Mouse (Mus musculus): ENCODE results near the gene Zbtb46. TPM values are rescaled to one million over a fixed set of nuclear protein-coding genes. Genes with fewer than 3 reads are reported as not detected.

The Zbtb46 gene
- polyA plus RNA-seq, 1 experiment from 2014 or later = 28.0 TPM

- Histone ChIP-seq H3K9ac (no peak overlapping the region), H3K9me3 (replicated peaks) (no peaks in the 10 kb centered on the region), H3K4me1 (no peaks in the 10 kb centered on the region; the same call in 1 of the 2 replicates), H3K4me3 (replicated peaks) (no peak overlapping the region), H3K36me3 (peaks cover 45% of the 10 kb centered on the region), H3K27me3 (no peaks in the 10 kb centered on the region), H3K27ac (no peak overlapping the region), H3K4me2 (no peak overlapping the region)
- WGBS = 70% methylated on average over 2 of the region's 2 CpGs
- ATAC-seq (replicated peaks; ENCODE audit: low FRiP score) = no peak
Measured at GRCm38 (mm10) chr2:181377230-181377629, 82.0 kb downstream of the Zbtb46 start.

GRCm38 (mm10) chr2:181375787-181376186 is 83.4 kb downstream of the Zbtb46 start:
- Histone ChIP-seq H3K9ac (no peak overlapping the region), H3K4me1 (no peaks in the 10 kb centered on the region; the same call in 1 of the 2 replicates), H3K27me3 (no peaks in the 10 kb centered on the region), H3K27ac (no peak overlapping the region), H3K4me2 (no peak overlapping the region), H3K4me3 (replicated peaks) (no peak overlapping the region), H3K36me3 (peaks cover 41% of the 10 kb centered on the region), H3K9me3 (replicated peaks) (no peaks in the 10 kb centered on the region)
- 94% methylated on average over 2 of the region's 2 CpGs for WGBS
- no peak for ATAC-seq (replicated peaks; ENCODE audit: low FRiP score)

GRCm38 (mm10) chr2:181370001-181370400 is 89.2 kb downstream of the Zbtb46 start:
- Histone ChIP-seq H3K9me3 (replicated peaks) (no peaks in the 10 kb centered on the region), H3K4me2 (no peak overlapping the region), H3K4me1 (peaks cover 24% of the 10 kb centered on the region), H3K27ac (no peak overlapping the region), H3K9ac (no peak overlapping the region), H3K36me3 (peaks cover 36% of the 10 kb centered on the region), H3K27me3 (no peaks in the 10 kb centered on the region), H3K4me3 (replicated peaks) (no peak overlapping the region)
- ATAC-seq (replicated peaks; ENCODE audit: low FRiP score) = no peak
- 93% methylated on average over 5 of the region's 5 CpGs for WGBS

GRCm38 (mm10) chr2:181365655-181366075 is 93.6 kb downstream of the Zbtb46 start:
- H3K9me3 ChIP-seq (replicated peaks) = no peaks in the 10 kb centered on the region
- H3K4me3 ChIP-seq (replicated peaks) = peak overlapping the region; percentile 92
- H3K9ac ChIP-seq = peak overlapping the region; percentile 91
- under 1% methylated on average over 20 of the region's 20 CpGs for WGBS
- peaks cover 53% of the 10 kb centered on the region for H3K36me3 ChIP-seq
- H3K27me3 ChIP-seq = no peaks in the 10 kb centered on the region
- peak overlapping the region; percentile 92 for H3K4me2 ChIP-seq
- peaks cover 32% of the 10 kb centered on the region for H3K4me1 ChIP-seq
- peak overlapping the region; percentile 96 for H3K27ac ChIP-seq
- peak; percentile 67 for ATAC-seq (replicated peaks; ENCODE audit: low FRiP score)

- Histone ChIP-seq H3K27ac (peak within 1 kb of the TSS; percentile 96), H3K36me3 (peaks cover 53% of the 10 kb centered on the region), H3K4me3 (replicated peaks) (peak within 1 kb of the TSS; percentile 92), H3K4me2 (peak within 1 kb of the TSS; percentile 92), H3K9me3 (replicated peaks) (no peaks in the 10 kb centered on the region), H3K4me1 (peaks cover 32% of the 10 kb centered on the region), H3K9ac (peak within 1 kb of the TSS; percentile 91), H3K27me3 (no peaks in the 10 kb centered on the region)
- peak; percentile 93 for ATAC-seq (replicated peaks; ENCODE audit: low FRiP score)
- WGBS = under 1% methylated on average over 55 of the region's 71 CpGs
Measured at GRCm38 (mm10) chr2:181364860-181365596, 94.2 kb downstream of the Zbtb46 start, which contains the start of the genes Zgpat and Arfrp1. Gene Zgpat (plus strand): TSS chr2:181364928. Gene Arfrp1 (minus strand): TSS chr2:181365404.

GRCm38 (mm10) chr2:181364487-181364859 is 94.8 kb downstream of the Zbtb46 start:
- H3K27me3 ChIP-seq = no peaks in the 10 kb centered on the region
- peak overlapping the region; percentile 96 for H3K27ac ChIP-seq
- peaks cover 53% of the 10 kb centered on the region for H3K36me3 ChIP-seq
- H3K4me3 ChIP-seq (replicated peaks) = peak overlapping the region; percentile 92
- 0 out of 2 replicates have a peak, but pooled peaks have one; percentile 1 for ATAC-seq (replicated peaks; ENCODE audit: low FRiP score)
- 7% methylated on average over 14 of the region's 14 CpGs for WGBS
- peak overlapping the region; percentile 92 for H3K4me2 ChIP-seq
- peaks cover 32% of the 10 kb centered on the region for H3K4me1 ChIP-seq
- H3K9ac ChIP-seq = peak overlapping the region; percentile 91
- no peaks in the 10 kb centered on the region for H3K9me3 ChIP-seq (replicated peaks)

GRCm38 (mm10) chr2:181363946-181364345 is 95.3 kb downstream of the Zbtb46 start:
- H3K4me1 ChIP-seq = peaks cover 32% of the 10 kb centered on the region
- ATAC-seq (replicated peaks; ENCODE audit: low FRiP score) = no peak
- no peaks in the 10 kb centered on the region for H3K9me3 ChIP-seq (replicated peaks)
- no peak overlapping the region for H3K27ac ChIP-seq
- 82% methylated on average over 3 of the region's 3 CpGs for WGBS
- H3K9ac ChIP-seq = peak overlapping the region; percentile 91
- H3K36me3 ChIP-seq = peaks cover 53% of the 10 kb centered on the region
- peak overlapping the region; percentile 92 for H3K4me3 ChIP-seq (replicated peaks)
- H3K4me2 ChIP-seq = peak overlapping the region; percentile 92
- H3K27me3 ChIP-seq = no peaks in the 10 kb centered on the region

- WGBS = 85% methylated on average over 3 of the region's 3 CpGs
- no peak overlapping the region for H3K4me3 ChIP-seq (replicated peaks)
- H3K9me3 ChIP-seq (replicated peaks) = no peaks in the 10 kb centered on the region
- H3K27ac ChIP-seq = no peak overlapping the region
- H3K36me3 ChIP-seq = peaks cover 99% of the 10 kb centered on the region
- H3K4me2 ChIP-seq = no peak overlapping the region
- H3K4me1 ChIP-seq = no peaks in the 10 kb centered on the region
- no peak for ATAC-seq (replicated peaks; ENCODE audit: low FRiP score)
- no peaks in the 10 kb centered on the region for H3K27me3 ChIP-seq
- H3K9ac ChIP-seq = no peak overlapping the region
Measured at GRCm38 (mm10) chr2:181356780-181357179, 102.4 kb downstream of the Zbtb46 start.

- no peak overlapping the region for H3K4me2 ChIP-seq
- H3K9me3 ChIP-seq (replicated peaks) = no peaks in the 10 kb centered on the region
- no peaks in the 10 kb centered on the region for H3K27me3 ChIP-seq
- no peak overlapping the region for H3K9ac ChIP-seq
- H3K4me3 ChIP-seq (replicated peaks) = no peak overlapping the region
- WGBS = 94% methylated on average over 6 of the region's 6 CpGs
- peaks cover 87% of the 10 kb centered on the region for H3K36me3 ChIP-seq
- H3K4me1 ChIP-seq = 0 out of 2 replicates have a peak, but pooled peaks cover 3% of the 10 kb centered on the region
- ATAC-seq (replicated peaks; ENCODE audit: low FRiP score) = no peak
- no peak overlapping the region for H3K27ac ChIP-seq
Measured at GRCm38 (mm10) chr2:181342766-181343165, 116.5 kb downstream of the Zbtb46 start.

GRCm38 (mm10) chr2:181340426-181340825 is 118.8 kb downstream of the Zbtb46 start:
- Histone ChIP-seq H3K27me3 (no peaks in the 10 kb centered on the region), H3K36me3 (peaks cover 92% of the 10 kb centered on the region), H3K27ac (no peak overlapping the region; the same call in 1 of the 2 replicates), H3K4me3 (replicated peaks) (no peak overlapping the region), H3K9me3 (replicated peaks) (no peaks in the 10 kb centered on the region), H3K9ac (no peak overlapping the region), H3K4me2 (no peak overlapping the region), H3K4me1 (0 out of 2 replicates have a peak, but pooled peaks cover 3% of the 10 kb centered on the region)
- no peak for ATAC-seq (replicated peaks; ENCODE audit: low FRiP score)
- WGBS = 55% methylated on average over 4 of the region's 4 CpGs

Measured in kidney, embryonic 15.5 days (tissue).